Mouse (Mus musculus): ENCODE measurements around the gene Ciz1. TPM values are rescaled to one million over a fixed set of nuclear protein-coding genes. Genes with fewer than 3 reads are reported as not detected.
"Not testable (repeated sequence)": the region's sequence is repeated elsewhere in the genome, so short reads cannot be mapped to it uniquely, and the experiment has no call there.

Ciz1 gene
- polyA plus RNA-seq, 1 experiment from 2014 or later: 37.3 TPM

- not testable (repeated sequence) for H3K27ac ChIP-seq (ENCODE audit: low read depth, low read length); H3K36me3 ChIP-seq (ENCODE audit: control insufficient read depth, insufficient read depth, low read length); ATAC-seq; DNase-seq (ENCODE audit: low spot score); H3K27me3 ChIP-seq (replicated peaks; ENCODE audit: control insufficient read depth, insufficient read depth, low read length); H3K9me3 ChIP-seq (replicated peaks; ENCODE audit: control insufficient read depth, low read length)
- WGBS: 53% methylated on average over 5 of the region's 5 CpGs
- H3K9ac ChIP-seq (ENCODE audit: low read length): peak overlapping the region; percentile 87
- H3K4me3 ChIP-seq (ENCODE audit: low read depth, low read length): peak overlapping the region; percentile 80
- peaks cover 11% of the 10 kb centered on the region for H3K4me1 ChIP-seq (ENCODE audit: control insufficient read depth, insufficient read depth, low read length)
- peak overlapping the region; percentile 83 for H3K4me2 ChIP-seq (ENCODE audit: low read length)
These were observed 10.1 kb downstream of the Ciz1 start for GRCm38 (mm10) chr2:32362274-32362673.

DNA sequence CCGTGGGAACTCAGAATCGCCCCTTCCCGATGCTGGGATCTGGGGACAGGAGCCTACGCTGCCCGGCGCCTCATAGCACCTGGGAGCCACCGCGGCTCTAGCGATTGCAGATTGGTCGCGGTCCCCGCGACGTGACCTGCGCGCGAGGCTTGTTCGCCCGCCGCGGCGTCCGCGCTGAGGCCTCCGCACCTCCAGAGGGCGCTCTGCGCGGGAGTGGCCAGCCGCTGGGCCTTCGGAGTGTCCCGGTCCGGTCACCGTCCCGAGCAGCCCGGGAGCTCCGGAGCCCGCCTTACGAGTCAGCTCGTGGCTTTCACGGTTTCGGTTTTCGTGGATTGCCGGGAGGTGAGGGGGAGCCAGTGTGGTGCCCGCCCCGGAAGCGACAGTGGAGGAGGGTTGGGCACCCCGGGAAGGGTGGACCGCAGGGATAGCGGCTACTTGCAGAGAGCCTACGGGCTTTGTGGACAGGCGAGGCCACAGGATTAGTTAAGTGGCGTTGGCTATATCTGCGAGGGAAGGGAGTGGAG lies 10.8 kb downstream of the Ciz1 start:
- Histone ChIP-seq H3K27ac (ENCODE audit: low read depth, low read length) (peak overlapping the region; percentile 75), H3K9ac (ENCODE audit: low read length) (peak overlapping the region; percentile 87), H3K27me3 (replicated peaks; ENCODE audit: control insufficient read depth, insufficient read depth, low read length) (peaks cover 9% of the 10 kb centered on the region), H3K4me1 (ENCODE audit: control insufficient read depth, insufficient read depth, low read length) (peaks cover 11% of the 10 kb centered on the region), H3K36me3 (ENCODE audit: control insufficient read depth, insufficient read depth, low read length) (peaks cover 15% of the 10 kb centered on the region), H3K4me3 (ENCODE audit: low read depth, low read length) (peak overlapping the region; percentile 80), H3K9me3 (replicated peaks; ENCODE audit: control insufficient read depth, low read length) (no peaks in the 10 kb centered on the region), H3K4me2 (ENCODE audit: low read length) (peak overlapping the region; percentile 83)
- peak; percentile 83 for DNase-seq (ENCODE audit: low spot score)
- under 1% methylated on average over 53 of the region's 53 CpGs for WGBS
- peak; percentile 80 for ATAC-seq

DNA sequence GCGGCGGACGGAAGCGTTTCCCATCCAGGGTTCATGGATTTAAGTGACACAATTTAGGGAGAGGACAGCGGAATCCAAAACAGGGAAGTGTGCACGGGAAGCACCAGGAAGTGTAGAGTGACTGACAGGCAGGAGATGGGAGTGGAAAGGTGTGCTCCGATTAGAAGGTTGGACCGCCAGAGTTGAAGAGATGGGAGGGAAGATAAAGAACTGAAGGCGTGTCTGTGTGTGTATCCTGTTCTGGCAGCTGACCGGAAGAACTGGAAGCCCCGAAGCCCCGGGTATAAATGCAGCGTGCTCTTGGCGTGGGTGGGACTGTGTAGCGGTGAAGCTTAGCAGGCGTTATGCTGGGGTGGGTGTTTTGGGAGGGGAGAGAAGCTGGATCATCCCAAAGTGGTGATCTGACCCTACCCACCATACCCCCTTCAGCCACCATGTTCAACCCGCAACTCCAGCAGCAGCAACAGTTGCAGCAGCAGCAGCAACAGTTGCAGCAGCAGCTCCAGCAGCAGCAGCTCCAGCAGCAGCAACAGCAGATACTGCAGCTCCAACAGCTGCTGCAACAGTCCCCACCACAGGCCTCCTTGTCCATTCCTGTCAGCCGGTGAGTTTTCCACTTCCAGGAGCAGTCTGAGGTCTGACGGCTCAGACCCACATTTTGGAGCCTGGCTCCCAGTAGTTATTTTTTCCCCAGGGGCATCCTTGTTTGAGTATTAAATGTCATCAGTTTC lies 11.4 kb downstream of the Ciz1 start:
- ATAC-seq (peak; percentile 24; the same call in 1 of the 2 replicates), DNase-seq (ENCODE audit: low spot score) (no peak)
- H3K27me3 ChIP-seq (replicated peaks; ENCODE audit: control insufficient read depth, insufficient read depth, low read length): peaks cover 9% of the 10 kb centered on the region
- H3K27ac ChIP-seq (ENCODE audit: low read depth, low read length): peak overlapping the region; percentile 75
- H3K9me3 ChIP-seq (replicated peaks; ENCODE audit: control insufficient read depth, low read length): no peaks in the 10 kb centered on the region
- 12% methylated on average over 19 of the region's 19 CpGs for WGBS
- peaks cover 20% of the 10 kb centered on the region for H3K36me3 ChIP-seq (ENCODE audit: control insufficient read depth, insufficient read depth, low read length)
- peaks cover 11% of the 10 kb centered on the region for H3K4me1 ChIP-seq (ENCODE audit: control insufficient read depth, insufficient read depth, low read length)
- peak overlapping the region; percentile 83 for H3K4me2 ChIP-seq (ENCODE audit: low read length)
- peak overlapping the region; percentile 87 for H3K9ac ChIP-seq (ENCODE audit: low read length)
- H3K4me3 ChIP-seq (ENCODE audit: low read depth, low read length): peak overlapping the region; percentile 80

GRCm38 (mm10) chr2:32364121-32364520 lies 12.0 kb downstream of the Ciz1 start:
- 84% methylated on average over 8 of the region's 8 CpGs for WGBS
- peaks cover 25% of the 10 kb centered on the region for H3K36me3 ChIP-seq (ENCODE audit: control insufficient read depth, insufficient read depth, low read length)
- ATAC-seq: no peak
- peaks cover 9% of the 10 kb centered on the region for H3K27me3 ChIP-seq (replicated peaks; ENCODE audit: control insufficient read depth, insufficient read depth, low read length)
- peak overlapping the region; percentile 83 for H3K4me2 ChIP-seq (ENCODE audit: low read length)
- peak overlapping the region; percentile 87; the same call in 1 of the 2 replicates for H3K9ac ChIP-seq (ENCODE audit: low read length)
- DNase-seq (ENCODE audit: low spot score): no peak
- H3K4me3 ChIP-seq (ENCODE audit: low read depth, low read length): peak overlapping the region; percentile 80; the same call in 1 of the 2 replicates
- no peaks in the 10 kb centered on the region for H3K9me3 ChIP-seq (replicated peaks; ENCODE audit: control insufficient read depth, low read length)
- H3K27ac ChIP-seq (ENCODE audit: low read depth, low read length): no peak overlapping the region
- H3K4me1 ChIP-seq (ENCODE audit: control insufficient read depth, insufficient read depth, low read length): peaks cover 11% of the 10 kb centered on the region

GRCm38 (mm10) chr2:32367315-32367714 lies 15.2 kb downstream of the Ciz1 start:
- Histone ChIP-seq H3K27me3 (replicated peaks; ENCODE audit: control insufficient read depth, insufficient read depth, low read length) (no peaks in the 10 kb centered on the region), H3K4me1 (ENCODE audit: control insufficient read depth, insufficient read depth, low read length) (peaks cover 5% of the 10 kb centered on the region), H3K36me3 (ENCODE audit: control insufficient read depth, insufficient read depth, low read length) (peaks cover 57% of the 10 kb centered on the region), H3K9ac (ENCODE audit: low read length) (no peak overlapping the region), H3K4me2 (ENCODE audit: low read length) (no peak overlapping the region), H3K9me3 (replicated peaks; ENCODE audit: control insufficient read depth, low read length) (no peaks in the 10 kb centered on the region), H3K4me3 (ENCODE audit: low read depth, low read length) (no peak overlapping the region), H3K27ac (ENCODE audit: low read depth, low read length) (no peak overlapping the region)
- 95% methylated on average over 5 of the region's 5 CpGs for WGBS
- ATAC-seq (no peak), DNase-seq (ENCODE audit: low spot score) (no peak)

DNA sequence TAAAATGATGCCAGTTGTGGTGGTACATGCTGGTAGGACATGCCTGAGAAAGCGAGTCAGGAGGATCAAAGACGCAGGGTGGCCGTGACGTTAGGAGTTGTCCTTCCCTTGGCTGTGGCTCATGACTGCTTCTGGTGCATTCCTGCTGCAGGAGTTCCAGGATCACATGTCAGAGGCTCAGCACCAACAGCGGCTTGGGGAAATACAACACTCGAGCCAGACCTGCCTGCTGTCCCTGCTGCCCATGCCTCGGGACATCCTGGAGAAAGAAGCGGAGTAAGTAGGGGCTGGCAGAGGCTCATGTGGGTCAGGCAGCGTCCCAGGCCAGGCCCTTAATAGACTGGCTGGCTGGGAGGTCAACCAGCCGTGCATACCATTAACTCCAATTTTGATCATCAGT lies 22.1 kb downstream of the Ciz1 start:
- Histone ChIP-seq H3K36me3 (ENCODE audit: control insufficient read depth, insufficient read depth, low read length) (peaks cover 94% of the 10 kb centered on the region), H3K4me1 (ENCODE audit: control insufficient read depth, insufficient read depth, low read length) (no peaks in the 10 kb centered on the region), H3K27me3 (replicated peaks; ENCODE audit: control insufficient read depth, insufficient read depth, low read length) (no peaks in the 10 kb centered on the region), H3K9ac (ENCODE audit: low read length) (no peak overlapping the region), H3K27ac (ENCODE audit: low read depth, low read length) (no peak overlapping the region), H3K9me3 (replicated peaks; ENCODE audit: control insufficient read depth, low read length) (no peaks in the 10 kb centered on the region), H3K4me2 (ENCODE audit: low read length) (no peak overlapping the region), H3K4me3 (ENCODE audit: low read depth, low read length) (no peak overlapping the region)
- ATAC-seq (no peak), DNase-seq (ENCODE audit: low spot score) (no peak)
- 91% methylated on average over 10 of the region's 10 CpGs for WGBS

GRCm38 (mm10) chr2:32375317-32375940 lies 23.3 kb downstream of the Ciz1 start:
- Histone ChIP-seq H3K9me3 (replicated peaks; ENCODE audit: control insufficient read depth, low read length) (no peaks in the 10 kb centered on the region), H3K4me2 (ENCODE audit: low read length) (no peak overlapping the region), H3K36me3 (ENCODE audit: control insufficient read depth, insufficient read depth, low read length) (peaks cover 91% of the 10 kb centered on the region), H3K27ac (ENCODE audit: low read depth, low read length) (no peak overlapping the region), H3K27me3 (replicated peaks; ENCODE audit: control insufficient read depth, insufficient read depth, low read length) (no peaks in the 10 kb centered on the region), H3K4me3 (ENCODE audit: low read depth, low read length) (no peak overlapping the region), H3K4me1 (ENCODE audit: control insufficient read depth, insufficient read depth, low read length) (no peaks in the 10 kb centered on the region), H3K9ac (ENCODE audit: low read length) (no peak overlapping the region)
- DNase-seq (ENCODE audit: low spot score) (no peak), ATAC-seq (no peak)
- 89% methylated on average over 13 of the region's 13 CpGs for WGBS

DNA sequence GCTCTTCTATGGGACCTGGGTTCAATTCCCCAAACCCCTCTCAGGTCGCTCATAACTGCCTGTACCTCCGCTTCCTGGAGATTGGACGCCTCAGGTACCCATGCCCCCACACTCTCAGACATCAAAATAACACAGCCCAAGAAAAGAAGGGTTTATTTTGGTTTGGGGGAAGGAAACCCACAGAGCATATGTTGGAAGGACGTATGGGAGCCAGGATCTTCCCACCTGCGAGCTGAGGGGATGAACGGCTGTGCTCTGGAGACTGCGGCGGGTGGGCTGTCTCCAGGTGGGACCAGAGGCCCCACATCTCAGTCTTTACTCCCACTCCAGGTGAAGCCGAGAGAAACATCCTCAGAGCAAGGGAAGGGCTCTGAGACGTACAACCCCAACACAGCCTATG lies 24.8 kb downstream of the Ciz1 start:
- H3K36me3 ChIP-seq (ENCODE audit: control insufficient read depth, insufficient read depth, low read length): peaks cover 75% of the 10 kb centered on the region
- DNase-seq (ENCODE audit: low spot score): no peak
- H3K27me3 ChIP-seq (replicated peaks; ENCODE audit: control insufficient read depth, insufficient read depth, low read length): no peaks in the 10 kb centered on the region
- no peaks in the 10 kb centered on the region for H3K9me3 ChIP-seq (replicated peaks; ENCODE audit: control insufficient read depth, low read length)
- peaks cover 6% of the 10 kb centered on the region for H3K4me1 ChIP-seq (ENCODE audit: control insufficient read depth, insufficient read depth, low read length)
- H3K9ac ChIP-seq (ENCODE audit: low read length): no peak overlapping the region
- H3K27ac ChIP-seq (ENCODE audit: low read depth, low read length): no peak overlapping the region
- no peak overlapping the region for H3K4me3 ChIP-seq (ENCODE audit: low read depth, low read length)
- 92% methylated on average over 10 of the region's 10 CpGs for WGBS
- no peak overlapping the region for H3K4me2 ChIP-seq (ENCODE audit: low read length)
- no peak for ATAC-seq

DNA sequence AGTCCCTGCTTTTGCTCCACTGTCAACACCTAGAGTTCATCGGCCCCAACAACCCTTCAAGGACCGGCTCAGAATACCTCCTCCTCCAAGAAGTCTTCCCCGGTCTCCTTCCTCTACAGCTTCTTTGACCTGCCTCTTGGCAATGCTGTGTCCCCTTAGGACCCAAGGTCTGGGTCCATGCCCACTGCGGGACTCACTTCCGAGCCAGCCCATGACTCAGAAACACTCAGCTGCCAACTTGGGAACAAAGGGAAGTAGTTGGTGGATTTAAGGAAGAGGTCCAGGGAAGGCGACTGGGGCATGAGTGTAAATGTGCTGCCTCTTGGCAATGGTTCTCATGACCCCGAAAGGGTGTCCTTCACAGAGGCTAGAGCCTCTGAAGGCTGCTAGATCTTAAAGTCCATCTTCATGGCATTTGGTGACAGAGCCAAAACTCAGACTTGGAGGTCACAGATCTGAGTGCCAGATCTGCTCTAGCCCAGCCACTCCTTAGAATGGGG lies 27.9 kb downstream of the Ciz1 start:
- Histone ChIP-seq H3K4me2 (ENCODE audit: low read length) (no peak overlapping the region), H3K4me1 (ENCODE audit: control insufficient read depth, insufficient read depth, low read length) (peaks cover 6% of the 10 kb centered on the region), H3K27me3 (replicated peaks; ENCODE audit: control insufficient read depth, insufficient read depth, low read length) (no peaks in the 10 kb centered on the region), H3K36me3 (ENCODE audit: control insufficient read depth, insufficient read depth, low read length) (peaks cover 51% of the 10 kb centered on the region), H3K9ac (ENCODE audit: low read length) (no peak overlapping the region), H3K9me3 (replicated peaks; ENCODE audit: control insufficient read depth, low read length) (no peaks in the 10 kb centered on the region), H3K4me3 (ENCODE audit: low read depth, low read length) (no peak overlapping the region), H3K27ac (ENCODE audit: low read depth, low read length) (no peak overlapping the region)
- DNase-seq (ENCODE audit: low spot score) (no peak), ATAC-seq (no peak)
- WGBS: 90% methylated on average over 7 of the region's 7 CpGs
